Mouse (Mus musculus) midbrain, embryonic 11.5 days (tissue): ENCODE measurements around the gene Clec2d. TPM values are rescaled to one million over a fixed set of nuclear protein-coding genes. Genes with fewer than 3 reads are reported as not detected.

Source experiments
- microRNA-seq: library from miRNA; unstranded; fragments of <30 nt; microRNA quantifications from one replicate; pipeline ENCODE4, GENCODE M21; 2017
- polyA plus RNA-seq: library from polyadenylated mRNA; unstranded; fragments of >200 nt; fragmentation: Nextera tagmentation; extraction: Ambion mirVana; gene quantifications from 2 replicates; pipeline ENCODE4 v1.2.1, GENCODE M21; 2014

Clec2d gene
- polyA plus RNA-seq, 1 experiment from 2014 or later, result not detected

Small RNA genes lying within 50 kb of the gene (microRNA-seq; reads per million reads assigned to microRNA genes)
- not detected for gene Gm27514

Other genes starting within 250 kb of the Clec2d start
- gene Clec2g, start 246.2 kb upstream of the Clec2d start, polyA plus RNA-seq, result not detected in 2 replicates
- gene Klrb1f, start 134.7 kb upstream of the Clec2d start, polyA plus RNA-seq, result 0.23 and 0.28 TPM in 2 replicates
- gene Clec2e, start 79.7 kb upstream of the Clec2d start, polyA plus RNA-seq, result not detected in 2 replicates
- 0.10 TPM in 1 of 2 replicates, not detected in the other for gene Cd69, start 94.8 kb downstream of the Clec2d start, polyA plus RNA-seq
- not detected in 2 replicates for gene 4922502D21Rik, start 151.2 kb downstream of the Clec2d start, polyA plus RNA-seq
- gene Clec12a, start 162.1 kb downstream of the Clec2d start, polyA plus RNA-seq, result 0.10 and 0.30 TPM in 2 replicates
- gene Clec12b, start 205.3 kb downstream of the Clec2d start, polyA plus RNA-seq, result not detected in 2 replicates
- 10.5 and 11.3 TPM in 2 replicates for gene Clec1b, start 216.7 kb downstream of the Clec2d start, polyA plus RNA-seq
- 0.23 and 0.26 TPM in 2 replicates for gene Clec9a, start 228.2 kb downstream of the Clec2d start, polyA plus RNA-seq